Mouse (Mus musculus): ENCODE measurements at regions not wholly inside any gene's neighbourhood (a gene's known extent, or its start where the extent isn't known, plus 50 kb on each side); places are given as distances from the start of the nearest gene placed in this dataset.

DNA sequence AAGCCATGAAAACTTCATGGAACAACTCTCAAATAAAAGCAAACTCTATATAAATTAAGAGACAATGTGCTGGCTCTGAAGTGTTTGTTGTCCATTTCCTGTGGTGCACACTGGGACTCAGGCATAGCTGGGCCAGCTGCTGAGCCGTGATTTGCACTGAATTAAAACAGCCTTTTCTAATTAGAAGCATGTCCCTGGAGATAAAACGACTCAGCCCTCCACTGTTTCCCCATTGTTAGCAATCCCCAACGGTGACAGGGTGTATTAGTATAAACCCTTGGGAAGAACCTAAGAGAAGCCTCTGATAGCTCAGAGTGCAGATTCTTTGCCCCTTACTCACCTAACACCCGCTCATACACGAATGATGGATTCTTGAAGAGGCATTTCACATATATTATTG, 182.9 kb upstream of the Gm12728 start:
- no peaks in the 10 kb centered on the region for H3K36me3 ChIP-seq (ENCODE audit: control insufficient read depth, insufficient read depth, low read length)
- no peaks in the 10 kb centered on the region for H3K27me3 ChIP-seq (ENCODE audit: control insufficient read depth, insufficient read depth, low read depth, low read length)
- no peaks in the 10 kb centered on the region for H3K4me1 ChIP-seq (replicated peaks; ENCODE audit: control insufficient read depth, insufficient read depth, low read length)
- no peak overlapping the region for H3K9ac ChIP-seq (ENCODE audit: low read length)
- H3K4me2 ChIP-seq (ENCODE audit: low read depth, low read length) = no peak overlapping the region
- ATAC-seq (ENCODE audit: low read depth) = no peak
- no peak overlapping the region for H3K4me3 ChIP-seq (ENCODE audit: low read length)
- no peaks in the 10 kb centered on the region for H3K9me3 ChIP-seq (ENCODE audit: control insufficient read depth, low read length)
- 32% methylated on average over 5 of the region's 5 CpGs for WGBS
- H3K27ac ChIP-seq (ENCODE audit: low read length) = no peak overlapping the region

- H3K36me3 ChIP-seq (ENCODE audit: control insufficient read depth, insufficient read depth, low read length) = no peaks in the 10 kb centered on the region
- H3K4me3 ChIP-seq (ENCODE audit: low read length) = no peak overlapping the region
- H3K4me2 ChIP-seq (ENCODE audit: low read depth, low read length) = no peak overlapping the region
- ATAC-seq (ENCODE audit: low read depth) = no peak
- H3K9ac ChIP-seq (ENCODE audit: low read length) = no peak overlapping the region
- H3K4me1 ChIP-seq (replicated peaks; ENCODE audit: control insufficient read depth, insufficient read depth, low read length) = no peaks in the 10 kb centered on the region
- H3K27me3 ChIP-seq (ENCODE audit: control insufficient read depth, insufficient read depth, low read depth, low read length) = no peaks in the 10 kb centered on the region
- WGBS = 64% methylated on average over 6 of the region's 6 CpGs
- H3K27ac ChIP-seq (ENCODE audit: low read length) = no peak overlapping the region
- no peaks in the 10 kb centered on the region for H3K9me3 ChIP-seq (ENCODE audit: control insufficient read depth, low read length)
These were observed 178.8 kb upstream of the Gm12728 start for GRCm38 (mm10) chr4:105610917-105611316.

- no peak for ATAC-seq (ENCODE audit: low read depth)
- Histone ChIP-seq H3K27me3 (ENCODE audit: control insufficient read depth, insufficient read depth, low read depth, low read length) (no peaks in the 10 kb centered on the region), H3K27ac (ENCODE audit: low read length) (no peak overlapping the region), H3K9me3 (ENCODE audit: control insufficient read depth, low read length) (no peaks in the 10 kb centered on the region), H3K36me3 (ENCODE audit: control insufficient read depth, insufficient read depth, low read length) (no peaks in the 10 kb centered on the region), H3K4me3 (ENCODE audit: low read length) (no peak overlapping the region), H3K4me1 (replicated peaks; ENCODE audit: control insufficient read depth, insufficient read depth, low read length) (no peaks in the 10 kb centered on the region), H3K9ac (ENCODE audit: low read length) (no peak overlapping the region), H3K4me2 (ENCODE audit: low read depth, low read length) (no peak overlapping the region)
- 77% methylated on average over 2 of the region's 2 CpGs for WGBS
These were observed 175.3 kb upstream of the Gm12728 start for GRCm38 (mm10) chr4:105614390-105614789.

GRCm38 (mm10) chr4:105626371-105627320, 163.0 kb upstream of the Gm12728 start:
- WGBS = 42% methylated on average over 14 of the region's 14 CpGs
- Histone ChIP-seq H3K4me3 (ENCODE audit: low read length) (no peak overlapping the region), H3K27ac (ENCODE audit: low read length) (peak overlapping the region; percentile 80)

DNA sequence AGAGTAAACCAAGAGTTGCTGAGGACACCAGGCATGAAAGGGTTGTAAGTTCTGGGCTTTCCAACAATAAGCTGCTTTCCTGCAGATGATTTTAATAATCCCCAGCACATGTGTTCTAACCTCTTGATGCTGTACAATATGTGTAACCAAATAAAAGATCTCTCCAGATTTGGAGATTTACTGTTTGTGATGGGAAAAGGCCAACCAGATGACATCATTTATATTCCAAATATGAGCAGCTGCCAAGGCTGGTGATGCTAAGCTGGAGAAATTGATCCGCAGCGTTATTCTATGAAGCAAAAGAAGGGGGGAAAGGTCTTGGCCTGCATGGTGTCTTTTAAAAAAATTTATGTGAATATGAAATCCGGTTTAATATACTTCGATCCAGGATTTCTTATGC, 160.1 kb upstream of the Gm12728 start:
- peaks cover 11% of the 10 kb centered on the region; the same call in 1 of the 2 replicates for H3K4me1 ChIP-seq (replicated peaks; ENCODE audit: control insufficient read depth, insufficient read depth, low read length)
- 88% methylated on average over 4 of the region's 4 CpGs for WGBS
- no peaks in the 10 kb centered on the region for H3K9me3 ChIP-seq (ENCODE audit: control insufficient read depth, low read length)
- no peak overlapping the region for H3K4me2 ChIP-seq (ENCODE audit: low read depth, low read length)
- no peak for ATAC-seq (ENCODE audit: low read depth)
- H3K4me3 ChIP-seq (ENCODE audit: low read length) = no peak overlapping the region
- H3K9ac ChIP-seq (ENCODE audit: low read length) = no peak overlapping the region
- no peaks in the 10 kb centered on the region for H3K36me3 ChIP-seq (ENCODE audit: control insufficient read depth, insufficient read depth, low read length)
- H3K27ac ChIP-seq (ENCODE audit: low read length) = no peak overlapping the region
- H3K27me3 ChIP-seq (ENCODE audit: control insufficient read depth, insufficient read depth, low read depth, low read length) = no peaks in the 10 kb centered on the region

More at GRCm38 (mm10) chr4:105626371-105627320, 163.0 kb upstream of the Gm12728 start:
- ATAC-seq (ENCODE audit: low read depth) = peak; percentile 97
- H3K9ac ChIP-seq (ENCODE audit: low read length) = no peak overlapping the region
- no peaks in the 10 kb centered on the region for H3K36me3 ChIP-seq (ENCODE audit: control insufficient read depth, insufficient read depth, low read length)
- no peaks in the 10 kb centered on the region for H3K9me3 ChIP-seq (ENCODE audit: control insufficient read depth, low read length)
- H3K27me3 ChIP-seq (ENCODE audit: control insufficient read depth, insufficient read depth, low read depth, low read length) = no peaks in the 10 kb centered on the region
- peaks cover 11% of the 10 kb centered on the region; the same call in 1 of the 2 replicates for H3K4me1 ChIP-seq (replicated peaks; ENCODE audit: control insufficient read depth, insufficient read depth, low read length)
- no peak overlapping the region for H3K4me2 ChIP-seq (ENCODE audit: low read depth, low read length)

GRCm38 (mm10) chr4:105630595-105631369, 158.9 kb upstream of the Gm12728 start:
- 52% methylated on average over 11 of the region's 11 CpGs for WGBS

GRCm38 (mm10) chr4:105632581-105633358, 156.9 kb upstream of the Gm12728 start:
- Histone ChIP-seq H3K4me3 (ENCODE audit: low read length) (no peak overlapping the region), H3K4me2 (ENCODE audit: low read depth, low read length) (no peak overlapping the region), H3K27me3 (ENCODE audit: control insufficient read depth, insufficient read depth, low read depth, low read length) (no peaks in the 10 kb centered on the region), H3K9ac (ENCODE audit: low read length) (no peak overlapping the region), H3K27ac (ENCODE audit: low read length) (no peak overlapping the region), H3K9me3 (ENCODE audit: control insufficient read depth, low read length) (no peaks in the 10 kb centered on the region), H3K4me1 (replicated peaks; ENCODE audit: control insufficient read depth, insufficient read depth, low read length) (0 out of 2 replicates have a peak, but pooled peaks cover 5% of the 10 kb centered on the region), H3K36me3 (ENCODE audit: control insufficient read depth, insufficient read depth, low read length) (no peaks in the 10 kb centered on the region)
- WGBS = 63% methylated on average over 7 of the region's 7 CpGs
- ATAC-seq (ENCODE audit: low read depth) = 0 out of 2 replicates have a peak, but pooled peaks have one; percentile 28

More at GRCm38 (mm10) chr4:105630595-105631369, 158.9 kb upstream of the Gm12728 start:
- H3K4me3 ChIP-seq (ENCODE audit: low read length) = no peak overlapping the region
- H3K9ac ChIP-seq (ENCODE audit: low read length) = no peak overlapping the region
- H3K36me3 ChIP-seq (ENCODE audit: control insufficient read depth, insufficient read depth, low read length) = no peaks in the 10 kb centered on the region
- H3K4me1 ChIP-seq (replicated peaks; ENCODE audit: control insufficient read depth, insufficient read depth, low read length) = peaks cover 11% of the 10 kb centered on the region; the same call in 1 of the 2 replicates
- no peaks in the 10 kb centered on the region for H3K9me3 ChIP-seq (ENCODE audit: control insufficient read depth, low read length)
- no peaks in the 10 kb centered on the region for H3K27me3 ChIP-seq (ENCODE audit: control insufficient read depth, insufficient read depth, low read depth, low read length)
- no peak overlapping the region for H3K4me2 ChIP-seq (ENCODE audit: low read depth, low read length)
- no peak for ATAC-seq (ENCODE audit: low read depth)
- H3K27ac ChIP-seq (ENCODE audit: low read length) = peak overlapping the region; percentile 1; the same call in 1 of the 2 replicates

DNA sequence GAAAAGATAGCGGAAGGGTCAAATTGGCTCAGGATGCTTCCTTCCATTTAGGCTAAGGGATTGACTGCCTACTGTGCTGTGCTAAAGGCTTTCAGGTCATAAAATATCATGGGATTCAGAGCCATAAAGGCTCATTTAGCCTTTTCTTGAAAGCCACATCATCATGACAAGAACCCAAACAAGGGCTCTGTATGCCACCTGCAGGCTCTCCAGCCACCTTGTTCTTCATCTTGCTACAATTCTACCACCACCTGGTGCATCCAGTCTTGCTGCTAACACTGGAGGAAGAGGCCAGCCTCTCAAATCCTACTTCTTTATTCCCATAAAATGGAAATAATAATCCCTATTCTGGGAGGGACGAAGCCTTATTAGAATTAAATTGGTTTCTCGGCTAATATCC, 155.9 kb upstream of the Gm12728 start:
- H3K9ac ChIP-seq (ENCODE audit: low read length) = no peak overlapping the region
- no peak overlapping the region for H3K4me3 ChIP-seq (ENCODE audit: low read length)
- H3K36me3 ChIP-seq (ENCODE audit: control insufficient read depth, insufficient read depth, low read length) = no peaks in the 10 kb centered on the region
- 0 out of 2 replicates have a peak, but pooled peaks cover 5% of the 10 kb centered on the region for H3K4me1 ChIP-seq (replicated peaks; ENCODE audit: control insufficient read depth, insufficient read depth, low read length)
- no peak overlapping the region for H3K27ac ChIP-seq (ENCODE audit: low read length)
- ATAC-seq (ENCODE audit: low read depth) = no peak
- no peaks in the 10 kb centered on the region for H3K9me3 ChIP-seq (ENCODE audit: control insufficient read depth, low read length)
- H3K4me2 ChIP-seq (ENCODE audit: low read depth, low read length) = no peak overlapping the region
- 93% methylated on average over 3 of the region's 3 CpGs for WGBS
- H3K27me3 ChIP-seq (ENCODE audit: control insufficient read depth, insufficient read depth, low read depth, low read length) = no peaks in the 10 kb centered on the region
